Mouse (Mus musculus): ENCODE results near the gene Cxcl17. TPM values are rescaled to one million over a fixed set of nuclear protein-coding genes. Genes with fewer than 3 reads are reported as not detected.

The Cxcl17 gene
- polyA plus RNA-seq, 1 experiment from 2014 or later: 1.2 TPM

- Histone ChIP-seq H3K9ac (no peak overlapping the region; the same call in 1 of the 2 replicates), H3K36me3 (peaks cover 37% of the 10 kb centered on the region), H3K27me3 (no peaks in the 10 kb centered on the region), H3K27ac (replicated peaks) (peak overlapping the region; percentile 25; the same call in 1 of the 2 replicates), H3K9me3 (no peaks in the 10 kb centered on the region), H3K4me2 (peak overlapping the region; percentile 21; the same call in 1 of the 2 replicates), H3K4me1 (replicated peaks) (peaks cover 11% of the 10 kb centered on the region; the same call in 1 of the 2 replicates), H3K4me3 (no peak overlapping the region)
- 33% methylated on average over 19 of the region's 19 CpGs for WGBS
- ATAC-seq (ENCODE audit: low FRiP score, low read depth): peak; percentile 75
Observed at GRCm38 (mm10) chr7:25358721-25359206, 53.9 kb downstream of the Cxcl17 start.

Other genes with a start within 250 kb of the Cxcl17 start
- gene Pou2f2, start 233.2 kb downstream of the Cxcl17 start, polyA plus RNA-seq (2015; fragmentation: Nextera tagmentation; extraction: Ambion mirVana): 29.6 and 33.4 TPM in 2 replicates
- gene Dedd2, start 192.3 kb downstream of the Cxcl17 start, polyA plus RNA-seq (2015; fragmentation: Nextera tagmentation; extraction: Ambion mirVana): 16.5 and 17.3 TPM in 2 replicates
- gene Zfp526, start 191.5 kb downstream of the Cxcl17 start, polyA plus RNA-seq (2015; fragmentation: Nextera tagmentation; extraction: Ambion mirVana): 1.6 and 2.1 TPM in 2 replicates
- gene Gsk3a, start 175.0 kb downstream of the Cxcl17 start, polyA plus RNA-seq (2015; fragmentation: Nextera tagmentation; extraction: Ambion mirVana): 19.2 and 19.7 TPM in 2 replicates
- 3.4 and 4.4 TPM in 2 replicates for gene Erf, start 162.1 kb downstream of the Cxcl17 start, polyA plus RNA-seq (2015; fragmentation: Nextera tagmentation; extraction: Ambion mirVana)
- gene Cic, start 145.2 kb downstream of the Cxcl17 start, polyA plus RNA-seq (2015; fragmentation: Nextera tagmentation; extraction: Ambion mirVana): 32.5 and 38.5 TPM in 2 replicates
- 558 and 579 TPM in 2 replicates for gene Pafah1b3, start 114.9 kb downstream of the Cxcl17 start, polyA plus RNA-seq (2015; fragmentation: Nextera tagmentation; extraction: Ambion mirVana)
- gene Prr19, start 111.5 kb downstream of the Cxcl17 start, polyA plus RNA-seq (2015; fragmentation: Nextera tagmentation; extraction: Ambion mirVana): 3.5 and 4.6 TPM in 2 replicates
- gene Tmem145, start 106.8 kb downstream of the Cxcl17 start, polyA plus RNA-seq (2015; fragmentation: Nextera tagmentation; extraction: Ambion mirVana): 84.1 and 101 TPM in 2 replicates
- gene Megf8, start 95.7 kb downstream of the Cxcl17 start, polyA plus RNA-seq (2015; fragmentation: Nextera tagmentation; extraction: Ambion mirVana): 23.9 and 25.1 TPM in 2 replicates
- not detected in 2 replicates for gene Cnfn, start 43.2 kb downstream of the Cxcl17 start, polyA plus RNA-seq (2015; fragmentation: Nextera tagmentation; extraction: Ambion mirVana)
- gene Lipe, start 14.2 kb downstream of the Cxcl17 start, polyA plus RNA-seq (2015; fragmentation: Nextera tagmentation; extraction: Ambion mirVana): 9.9 and 11.0 TPM in 2 replicates
- 0.99 and 1.0 TPM in 2 replicates for gene Ceacam1, start 64.7 kb upstream of the Cxcl17 start, polyA plus RNA-seq (2015; fragmentation: Nextera tagmentation; extraction: Ambion mirVana)
- 0.08 and 0.12 TPM in 2 replicates for gene Ceacam2, start 127.0 kb upstream of the Cxcl17 start, polyA plus RNA-seq (2015; fragmentation: Nextera tagmentation; extraction: Ambion mirVana)
- gene Erich4, start 203.0 kb upstream of the Cxcl17 start, polyA plus RNA-seq (2015; fragmentation: Nextera tagmentation; extraction: Ambion mirVana): 0.18 TPM in 1 of 2 replicates, not detected in the other
- gene Dmac2, start 206.5 kb upstream of the Cxcl17 start, polyA plus RNA-seq (2015; fragmentation: Nextera tagmentation; extraction: Ambion mirVana): 46.5 and 48.5 TPM in 2 replicates
- 0.89 and 1.5 TPM in 2 replicates for gene B3gnt8, start 213.8 kb upstream of the Cxcl17 start, polyA plus RNA-seq (2015; fragmentation: Nextera tagmentation; extraction: Ambion mirVana)
- 43.6 and 44.9 TPM in 2 replicates for gene Bckdha, start 246.1 kb upstream of the Cxcl17 start, polyA plus RNA-seq (2015; fragmentation: Nextera tagmentation; extraction: Ambion mirVana)
- gene Exosc5, start 246.3 kb upstream of the Cxcl17 start, polyA plus RNA-seq (2015; fragmentation: Nextera tagmentation; extraction: Ambion mirVana): 39.3 and 41.8 TPM in 2 replicates

Measured in hindbrain, embryonic 15.5 days (tissue).